Mouse (Mus musculus) stomach, postnatal 0 days (tissue): ENCODE results near the gene Nmral1. TPM values are rescaled to one million over a fixed set of nuclear protein-coding genes. Genes with fewer than 3 reads are reported as not detected.

Experiments used
- ATAC-seq: fragments of 200-750 bp; cut with Nextera tagmentation; 2 replicates; pipeline ENCODE4 v1.8.0; 2017; ENCODE audit not compliant: low FRiP score, low TSS enrichment
- DNase-seq: peaks from one replicate; pipeline ENCODE4 v3.0.0-alpha.2; 2016; ENCODE audit warnings: low spot score
- H3K27ac ChIP-seq: fragments of 300-500 bp; sonication (generic); replicated peaks from 2 replicates; pipeline ENCODE4 v1.5.1; 2014; ENCODE audit warnings: mild to moderate bottlenecking, control low read depth
- H3K27me3 ChIP-seq: fragments of 300-500 bp; sonication (generic); 2 replicates; pipeline ENCODE4 v1.6.1; 2014; ENCODE audit warnings: low read length; ENCODE audit not compliant: control insufficient read depth, insufficient read depth
- H3K36me3 ChIP-seq: fragments of 300-500 bp; sonication (generic); 2 replicates; pipeline ENCODE4 v1.6.1; 2014; ENCODE audit warnings: low read length, mixed read lengths; ENCODE audit not compliant: control insufficient read depth, insufficient read depth
- H3K4me1 ChIP-seq: fragments of 300-500 bp; sonication (generic); replicated peaks from 2 replicates; pipeline ENCODE4 v1.6.1; 2014; ENCODE audit warnings: antibody characterized with exemption; ENCODE audit not compliant: control insufficient read depth, insufficient read depth
- H3K4me2 ChIP-seq: fragments of 300-500 bp; sonication (generic); replicated peaks from 2 replicates; pipeline ENCODE4 v1.6.1; 2014; ENCODE audit warnings: low read depth, mild to moderate bottlenecking, control low read depth, moderate library complexity
- H3K4me3 ChIP-seq: fragments of 300-500 bp; sonication (generic); 2 replicates; pipeline ENCODE4 v1.5.1; 2014; ENCODE audit warnings: low read depth, low read length, control low read depth
- H3K9ac ChIP-seq: fragments of 300-500 bp; sonication (generic); 2 replicates; pipeline ENCODE4 v1.6.1; 2014; ENCODE audit warnings: mild to moderate bottlenecking, low read length, control low read depth, mixed read lengths
- H3K9me3 ChIP-seq: fragments of 300-500 bp; sonication (generic); 2 replicates; pipeline ENCODE4 v1.6.1; 2016; ENCODE audit warnings: low read length; ENCODE audit not compliant: control insufficient read depth
- CTCF ChIP-seq: IDR thresholded peaks from 2 replicates; pipeline ENCODE4 v1.5.1; 2016; ENCODE audit warnings: antibody characterized with exemption, low read depth, mild to moderate bottlenecking, moderate library complexity
- EP300 ChIP-seq: optimal IDR thresholded peaks from 2 replicates; pipeline ENCODE3; 2016; ENCODE audit warnings: antibody characterized with exemption
- WGBS: fragments of 180-500 bp; shearing (Covaris S2); extraction: QIAGEN DNeasy Blood & Tissue Kit; methylation state at CpG from one replicate; pipeline ENCODE4 v1.1.7; 2014; 5-methylcytosine and 5-hydroxymethylcytosine counted together
- polyA plus RNA-seq: library from polyadenylated mRNA; unstranded; fragments of >200 nt; fragmentation: Nextera tagmentation; extraction: Ambion mirVana; gene quantifications from 2 replicates; pipeline ENCODE4 v1.2.1, GENCODE M21; 2015

The Nmral1 gene
- polyA plus RNA-seq, 1 experiment from 2014 or later = 15.5 TPM

DNA sequence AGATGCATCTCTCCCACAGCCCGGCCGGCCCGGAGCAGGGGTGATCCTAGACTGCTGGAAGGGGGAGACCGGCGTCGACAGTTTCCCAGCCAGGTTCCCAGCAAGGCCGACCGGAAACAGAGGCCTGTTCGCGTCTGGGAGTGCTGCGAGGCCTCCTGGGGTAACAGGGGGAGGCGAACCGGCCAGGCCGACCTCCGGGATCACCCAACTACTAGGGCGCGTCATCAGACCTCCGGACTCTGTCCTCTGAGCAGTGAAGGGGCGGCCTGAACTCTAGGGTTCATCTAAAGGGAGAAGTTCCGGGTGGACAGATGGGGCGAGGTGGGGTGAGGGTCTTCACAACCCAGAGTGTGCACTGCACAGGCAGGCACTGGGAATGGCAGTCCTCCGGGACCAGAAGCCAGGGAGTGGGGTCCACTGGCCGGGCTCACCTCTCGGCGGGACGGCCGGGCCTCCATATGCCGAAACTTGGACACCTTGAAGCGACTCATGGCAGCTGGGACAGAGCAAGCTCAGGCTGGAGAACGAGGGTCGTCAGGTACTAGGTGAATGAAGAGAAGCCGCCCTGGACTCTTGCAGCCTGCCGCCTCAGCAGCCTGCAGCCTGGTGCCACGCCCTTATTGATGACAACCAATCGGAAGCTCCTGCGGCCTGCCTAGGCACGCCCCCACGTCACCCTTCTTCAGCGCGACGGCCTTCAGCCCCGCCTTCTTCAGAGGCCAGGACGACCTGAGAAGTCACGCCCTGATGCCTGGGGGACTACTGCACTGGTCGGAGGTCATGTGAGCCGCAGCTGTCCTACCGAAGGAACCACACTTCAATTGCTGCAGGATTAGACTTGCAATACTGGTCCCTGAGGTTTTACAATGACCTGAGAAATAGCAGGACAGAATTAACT, 39.8 kb downstream of the Nmral1 start, which contains the start of gene Coro7:
Coro7 (minus strand) TSS at position 657 of the 898 bp plus-strand sequence.
- Histone ChIP-seq H3K4me2 (peak within 1 kb of the TSS; percentile 98), H3K9ac (peak within 1 kb of the TSS; percentile 73), H3K4me3 (peak within 1 kb of the TSS; percentile 68), H3K9me3 (no peaks in the 10 kb centered on the region), H3K27me3 (no peaks in the 10 kb centered on the region), H3K4me1 (0 out of 2 replicates have a peak, but pooled peaks cover 4% of the 10 kb centered on the region), H3K36me3 (0 out of 2 replicates have a peak, but pooled peaks cover 4% of the 10 kb centered on the region), H3K27ac (peak within 1 kb of the TSS; percentile 56; the same call in 1 of the 2 replicates)
- TF ChIP-seq EP300 (no peak), CTCF (no peak)
- 1% methylated on average over 47 of the region's 47 CpGs for WGBS
- ATAC-seq (peak; percentile 91), DNase-seq (peak; percentile 93)

DNA sequence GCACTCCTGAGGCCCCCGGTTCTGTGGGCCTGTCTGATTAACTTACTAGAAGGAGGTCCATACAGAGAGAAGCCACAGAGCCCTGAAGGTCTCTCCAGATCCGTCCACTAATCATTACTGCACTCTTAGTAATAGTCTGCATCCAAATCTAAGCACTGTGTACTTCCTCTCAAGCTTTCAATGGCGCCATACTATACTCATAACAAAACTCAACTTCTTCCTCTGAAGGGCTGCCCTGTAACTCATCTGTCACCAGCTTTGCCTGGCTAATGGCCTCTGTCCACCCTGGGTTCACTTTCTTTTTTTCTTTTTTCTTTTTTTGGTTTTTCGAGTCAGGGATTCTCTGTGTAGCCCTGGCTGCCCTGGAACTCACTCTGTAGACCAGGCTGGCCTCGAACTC, 41.1 kb downstream of the Nmral1 start:
- no peak for ATAC-seq
- DNase-seq = no peak
- Histone ChIP-seq H3K9ac (no peak overlapping the region), H3K27me3 (no peaks in the 10 kb centered on the region), H3K36me3 (0 out of 2 replicates have a peak, but pooled peaks cover 4% of the 10 kb centered on the region), H3K27ac (no peak overlapping the region), H3K4me1 (0 out of 2 replicates have a peak, but pooled peaks cover 4% of the 10 kb centered on the region), H3K9me3 (no peaks in the 10 kb centered on the region), H3K4me2 (no peak overlapping the region), H3K4me3 (no peak overlapping the region)
- no peak for TF ChIP-seq CTCF
- TF ChIP-seq EP300 = no peak
- WGBS = 74% methylated on average over 5 of the region's 5 CpGs

DNA sequence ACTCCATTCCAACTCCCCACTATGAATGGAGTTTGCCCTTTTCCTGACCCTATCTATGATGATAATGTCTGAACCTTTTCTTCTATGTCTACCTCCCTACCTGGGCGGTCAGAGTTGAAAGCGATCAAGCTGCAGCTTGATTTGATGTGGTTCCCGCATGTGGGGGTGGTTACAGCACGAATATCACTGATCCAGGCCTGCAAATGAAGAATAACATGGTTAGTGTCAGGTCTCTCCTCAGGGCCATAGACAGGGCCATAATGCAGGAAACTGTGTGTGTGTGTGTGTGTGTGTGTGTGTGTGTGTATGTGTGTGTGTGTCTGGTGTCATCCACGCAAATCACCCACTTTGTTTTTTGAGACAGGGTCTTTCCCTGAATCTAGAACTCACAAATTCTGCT, 42.3 kb downstream of the Nmral1 start:
- Histone ChIP-seq H3K27me3 (no peaks in the 10 kb centered on the region), H3K4me1 (0 out of 2 replicates have a peak, but pooled peaks cover 4% of the 10 kb centered on the region), H3K36me3 (0 out of 2 replicates have a peak, but pooled peaks cover 4% of the 10 kb centered on the region), H3K9ac (no peak overlapping the region), H3K9me3 (no peaks in the 10 kb centered on the region), H3K27ac (no peak overlapping the region), H3K4me3 (no peak overlapping the region), H3K4me2 (no peak overlapping the region)
- TF ChIP-seq EP300 = no peak
- TF ChIP-seq CTCF = no peak
- 94% methylated on average over 5 of the region's 5 CpGs for WGBS
- ATAC-seq (no peak), DNase-seq (no peak)

DNA sequence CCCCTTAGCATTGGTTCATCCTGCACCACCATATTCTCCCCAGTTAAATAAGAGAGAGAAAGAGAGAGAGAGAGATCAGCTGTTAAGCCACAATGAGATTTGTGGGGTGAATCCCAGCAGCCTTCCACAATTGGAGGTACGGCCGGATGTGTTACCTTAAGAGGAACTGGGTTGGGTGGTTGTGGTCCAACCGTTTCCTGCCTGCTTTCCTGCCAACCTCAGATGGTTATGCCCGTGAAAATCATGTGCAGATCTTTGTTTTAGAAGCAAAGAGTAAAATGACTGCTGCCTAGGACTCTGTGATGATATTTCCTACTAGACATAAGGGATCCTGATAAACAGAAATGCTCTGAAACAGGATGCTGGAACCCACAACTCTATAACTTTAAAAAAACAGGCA, 45.1 kb downstream of the Nmral1 start:
- no peak overlapping the region for H3K4me2 ChIP-seq
- no peak overlapping the region for H3K4me3 ChIP-seq
- H3K4me1 ChIP-seq = 0 out of 2 replicates have a peak, but pooled peaks cover 4% of the 10 kb centered on the region
- H3K27me3 ChIP-seq = no peaks in the 10 kb centered on the region
- no peak for DNase-seq
- 76% methylated on average over 4 of the region's 4 CpGs for WGBS
- no peak overlapping the region for H3K27ac ChIP-seq
- no peak overlapping the region for H3K9ac ChIP-seq
- TF ChIP-seq CTCF (no peak), EP300 (no peak)
- no peak for ATAC-seq
- H3K9me3 ChIP-seq = no peaks in the 10 kb centered on the region
- H3K36me3 ChIP-seq = 0 out of 2 replicates have a peak, but pooled peaks cover 4% of the 10 kb centered on the region

DNA sequence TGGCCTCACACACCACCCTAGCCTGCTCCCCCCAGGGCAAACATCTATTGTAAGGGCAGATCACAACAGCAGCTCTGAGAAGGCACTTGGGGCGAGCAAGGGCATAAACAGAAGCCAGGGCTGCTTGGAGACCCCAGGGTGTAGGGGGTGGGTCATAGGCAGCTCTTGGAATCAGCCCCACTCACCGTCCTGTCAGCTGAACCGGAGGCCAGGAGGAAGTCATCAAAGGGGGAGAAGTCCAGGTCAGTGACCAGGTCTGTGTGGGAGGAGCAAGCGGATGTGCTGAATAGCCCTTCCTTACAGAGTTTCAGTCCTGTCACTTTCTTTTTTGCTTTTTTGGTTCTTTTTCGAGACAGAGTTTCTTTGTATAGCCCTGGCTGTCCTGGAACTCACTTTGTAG, 48.8 kb downstream of the Nmral1 start:
- no peaks in the 10 kb centered on the region for H3K4me1 ChIP-seq
- H3K4me3 ChIP-seq = no peak overlapping the region
- ATAC-seq = no peak
- DNase-seq = no peak
- no peaks in the 10 kb centered on the region for H3K9me3 ChIP-seq
- WGBS = 82% methylated on average over 5 of the region's 5 CpGs
- H3K27me3 ChIP-seq = no peaks in the 10 kb centered on the region
- TF ChIP-seq EP300 (no peak), CTCF (no peak)
- peaks cover 5% of the 10 kb centered on the region; the same call in 1 of the 2 replicates for H3K36me3 ChIP-seq
- H3K4me2 ChIP-seq = no peak overlapping the region
- H3K9ac ChIP-seq = no peak overlapping the region
- H3K27ac ChIP-seq = no peak overlapping the region
